Mouse (Mus musculus): ENCODE results near the gene Nav1. TPM values are rescaled to one million over a fixed set of nuclear protein-coding genes. Genes with fewer than 3 reads are reported as not detected.

Gene Nav1
- polyA plus RNA-seq, 1 experiment from 2014 or later: 23.7 TPM

DNA sequence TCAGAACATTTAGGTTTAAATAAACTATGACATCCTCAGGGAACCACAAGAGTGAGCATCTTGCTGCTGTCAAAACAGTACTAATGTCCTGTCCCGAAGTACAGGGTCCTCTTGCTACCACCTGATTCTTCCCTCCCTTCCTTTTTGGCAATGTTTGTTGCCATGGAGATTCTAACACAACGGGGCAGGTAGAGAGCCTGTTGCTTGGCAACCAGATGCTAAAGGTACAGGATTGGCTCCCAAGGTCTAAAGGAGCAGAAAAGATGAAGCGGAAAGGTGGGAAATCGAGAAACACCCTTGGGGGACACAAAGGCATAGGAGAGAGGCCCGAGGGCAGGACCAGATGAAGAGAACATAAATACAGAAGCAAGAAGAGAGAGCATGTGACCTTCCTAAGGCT is 17.6 kb upstream of the Nav1 start:
- Histone ChIP-seq H3K9ac (ENCODE audit: low read depth, low read length) (no peak overlapping the region), H3K4me3 (ENCODE audit: low read length) (no peak overlapping the region), H3K4me2 (replicated peaks; ENCODE audit: low read depth, low read length) (no peak overlapping the region), H3K9me3 (ENCODE audit: control insufficient read depth, low read length) (no peaks in the 10 kb centered on the region), H3K27me3 (ENCODE audit: control insufficient read depth, insufficient read depth, low read length) (no peaks in the 10 kb centered on the region), H3K27ac (ENCODE audit: low read depth, low read length) (no peak overlapping the region), H3K4me1 (ENCODE audit: control insufficient read depth, insufficient read depth, low read length) (peaks cover 14% of the 10 kb centered on the region), H3K36me3 (ENCODE audit: control insufficient read depth, insufficient read depth, low read length) (no peaks in the 10 kb centered on the region)
- 69% methylated on average over 5 of the region's 5 CpGs for WGBS
- ATAC-seq (ENCODE audit: low FRiP score, low TSS enrichment): no peak

GRCm38 (mm10) chr1:135623136-135623535 is 16.0 kb upstream of the Nav1 start:
- no peak for ATAC-seq (ENCODE audit: low FRiP score, low TSS enrichment)
- no peaks in the 10 kb centered on the region for H3K9me3 ChIP-seq (ENCODE audit: control insufficient read depth, low read length)
- H3K9ac ChIP-seq (ENCODE audit: low read depth, low read length): no peak overlapping the region
- no peak overlapping the region for H3K4me2 ChIP-seq (replicated peaks; ENCODE audit: low read depth, low read length)
- peaks cover 17% of the 10 kb centered on the region for H3K4me1 ChIP-seq (ENCODE audit: control insufficient read depth, insufficient read depth, low read length)
- no peaks in the 10 kb centered on the region for H3K36me3 ChIP-seq (ENCODE audit: control insufficient read depth, insufficient read depth, low read length)
- no peak overlapping the region for H3K27ac ChIP-seq (ENCODE audit: low read depth, low read length)
- WGBS: 92% methylated on average over 5 of the region's 5 CpGs
- H3K4me3 ChIP-seq (ENCODE audit: low read length): no peak overlapping the region
- no peaks in the 10 kb centered on the region for H3K27me3 ChIP-seq (ENCODE audit: control insufficient read depth, insufficient read depth, low read length)

DNA sequence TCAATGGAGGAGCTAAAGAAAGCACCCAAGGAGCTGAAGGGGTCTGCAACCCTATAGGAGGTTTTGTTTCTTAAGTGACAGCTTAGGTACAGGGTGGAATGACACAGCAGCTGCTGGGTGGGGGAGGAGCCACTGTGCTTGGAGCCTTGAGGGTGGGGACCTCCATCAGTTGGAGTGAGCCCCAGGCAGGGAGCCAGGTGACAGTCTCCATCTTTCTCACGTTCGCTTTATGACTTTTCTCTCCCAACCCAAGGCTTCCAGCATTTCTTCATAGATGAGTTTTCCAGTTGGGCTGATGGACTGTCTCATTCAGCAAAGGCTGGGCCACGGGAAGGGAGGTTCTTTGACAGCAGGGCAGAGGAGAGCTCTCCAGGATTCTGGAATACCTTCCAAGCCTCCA is 14.2 kb upstream of the Nav1 start:
- no peaks in the 10 kb centered on the region for H3K36me3 ChIP-seq (ENCODE audit: control insufficient read depth, insufficient read depth, low read length)
- H3K9ac ChIP-seq (ENCODE audit: low read depth, low read length): no peak overlapping the region
- peaks cover 17% of the 10 kb centered on the region for H3K4me1 ChIP-seq (ENCODE audit: control insufficient read depth, insufficient read depth, low read length)
- no peak for ATAC-seq (ENCODE audit: low FRiP score, low TSS enrichment)
- no peak overlapping the region for H3K4me3 ChIP-seq (ENCODE audit: low read length)
- H3K27ac ChIP-seq (ENCODE audit: low read depth, low read length): no peak overlapping the region
- H3K4me2 ChIP-seq (replicated peaks; ENCODE audit: low read depth, low read length): no peak overlapping the region
- no peaks in the 10 kb centered on the region for H3K27me3 ChIP-seq (ENCODE audit: control insufficient read depth, insufficient read depth, low read length)
- no peaks in the 10 kb centered on the region for H3K9me3 ChIP-seq (ENCODE audit: control insufficient read depth, low read length)
- WGBS: 43% methylated on average over 3 of the region's 3 CpGs

DNA sequence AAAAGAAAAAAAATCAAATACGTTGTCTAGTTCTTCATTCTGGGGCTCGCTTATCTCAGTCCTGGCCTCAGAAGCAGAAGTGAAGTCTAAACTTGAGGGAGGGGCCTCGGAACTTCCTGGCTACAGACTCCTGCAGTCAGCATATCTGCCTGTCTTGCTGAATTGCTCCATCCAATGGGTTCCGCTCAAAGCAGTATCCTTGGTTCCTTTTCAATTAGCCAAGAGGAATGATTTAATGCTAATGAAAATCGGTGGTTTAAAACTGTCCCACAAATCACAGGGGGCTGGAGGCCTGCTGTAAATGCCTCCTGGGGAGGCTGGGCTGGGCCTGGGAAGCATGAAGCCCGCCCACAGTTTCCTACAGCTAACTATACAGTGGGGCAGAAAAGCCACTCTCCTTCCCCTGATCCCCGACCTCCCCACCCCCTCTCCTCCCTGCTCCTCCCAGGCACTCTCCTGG is 12.9 kb upstream of the Nav1 start:
- no peaks in the 10 kb centered on the region for H3K36me3 ChIP-seq (ENCODE audit: control insufficient read depth, insufficient read depth, low read length)
- H3K4me1 ChIP-seq (ENCODE audit: control insufficient read depth, insufficient read depth, low read length): peaks cover 17% of the 10 kb centered on the region
- 4% methylated on average over 7 of the region's 7 CpGs for WGBS
- H3K4me3 ChIP-seq (ENCODE audit: low read length): no peak overlapping the region
- no peaks in the 10 kb centered on the region for H3K9me3 ChIP-seq (ENCODE audit: control insufficient read depth, low read length)
- no peak overlapping the region for H3K9ac ChIP-seq (ENCODE audit: low read depth, low read length)
- no peaks in the 10 kb centered on the region for H3K27me3 ChIP-seq (ENCODE audit: control insufficient read depth, insufficient read depth, low read length)
- no peak overlapping the region for H3K4me2 ChIP-seq (replicated peaks; ENCODE audit: low read depth, low read length)
- H3K27ac ChIP-seq (ENCODE audit: low read depth, low read length): no peak overlapping the region
- peak; percentile 86 for ATAC-seq (ENCODE audit: low FRiP score, low TSS enrichment)

- no peak overlapping the region for H3K4me2 ChIP-seq (replicated peaks; ENCODE audit: low read depth, low read length)
- H3K4me3 ChIP-seq (ENCODE audit: low read length): no peak overlapping the region
- peaks cover 17% of the 10 kb centered on the region for H3K4me1 ChIP-seq (ENCODE audit: control insufficient read depth, insufficient read depth, low read length)
- H3K27me3 ChIP-seq (ENCODE audit: control insufficient read depth, insufficient read depth, low read length): no peaks in the 10 kb centered on the region
- H3K36me3 ChIP-seq (ENCODE audit: control insufficient read depth, insufficient read depth, low read length): no peaks in the 10 kb centered on the region
- WGBS: 63% methylated on average over 7 of the region's 7 CpGs
- H3K27ac ChIP-seq (ENCODE audit: low read depth, low read length): no peak overlapping the region; the same call in 1 of the 2 replicates
- no peak for ATAC-seq (ENCODE audit: low FRiP score, low TSS enrichment)
- no peak overlapping the region for H3K9ac ChIP-seq (ENCODE audit: low read depth, low read length)
- no peaks in the 10 kb centered on the region for H3K9me3 ChIP-seq (ENCODE audit: control insufficient read depth, low read length)
Observed at GRCm38 (mm10) chr1:135619130-135619529, 12.0 kb upstream of the Nav1 start.

DNA sequence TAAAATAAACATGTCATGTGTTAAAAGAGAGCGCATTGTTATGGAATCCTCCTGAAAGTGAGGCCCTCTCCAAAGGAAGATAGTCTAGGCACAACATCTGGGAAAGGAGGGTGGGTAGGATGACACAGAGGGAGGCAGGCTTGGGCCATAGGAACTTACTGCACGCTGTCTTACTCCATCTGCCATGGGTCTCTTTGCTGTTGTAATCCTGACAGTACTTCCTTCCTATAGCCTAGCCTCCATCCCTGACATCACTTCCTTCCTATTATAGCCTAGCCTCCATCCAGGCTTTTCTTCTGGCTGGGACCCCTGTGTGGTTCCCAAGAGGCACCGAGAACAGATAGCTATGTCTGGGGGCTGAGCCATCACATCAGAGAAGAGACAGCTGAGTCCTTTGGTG is 10.2 kb upstream of the Nav1 start:
- Histone ChIP-seq H3K9ac (ENCODE audit: low read depth, low read length) (no peak overlapping the region), H3K36me3 (ENCODE audit: control insufficient read depth, insufficient read depth, low read length) (no peaks in the 10 kb centered on the region), H3K27ac (ENCODE audit: low read depth, low read length) (no peak overlapping the region), H3K4me1 (ENCODE audit: control insufficient read depth, insufficient read depth, low read length) (peaks cover 17% of the 10 kb centered on the region), H3K27me3 (ENCODE audit: control insufficient read depth, insufficient read depth, low read length) (no peaks in the 10 kb centered on the region), H3K4me3 (ENCODE audit: low read length) (no peak overlapping the region), H3K4me2 (replicated peaks; ENCODE audit: low read depth, low read length) (no peak overlapping the region), H3K9me3 (ENCODE audit: control insufficient read depth, low read length) (no peaks in the 10 kb centered on the region)
- no peak for ATAC-seq (ENCODE audit: low FRiP score, low TSS enrichment)
- 85% methylated on average over 3 of the region's 3 CpGs for WGBS

- Histone ChIP-seq H3K36me3 (ENCODE audit: control insufficient read depth, insufficient read depth, low read length) (no peaks in the 10 kb centered on the region), H3K4me1 (ENCODE audit: control insufficient read depth, insufficient read depth, low read length) (peaks cover 8% of the 10 kb centered on the region; the same call in 1 of the 2 replicates), H3K27ac (ENCODE audit: low read depth, low read length) (no peak overlapping the region), H3K9ac (ENCODE audit: low read depth, low read length) (no peak overlapping the region), H3K9me3 (ENCODE audit: control insufficient read depth, low read length) (no peaks in the 10 kb centered on the region), H3K27me3 (ENCODE audit: control insufficient read depth, insufficient read depth, low read length) (no peaks in the 10 kb centered on the region), H3K4me3 (ENCODE audit: low read length) (no peak overlapping the region), H3K4me2 (replicated peaks; ENCODE audit: low read depth, low read length) (no peak overlapping the region; the same call in 1 of the 2 replicates)
- 20% methylated on average over 20 of the region's 20 CpGs for WGBS
- peak; percentile 61 for ATAC-seq (ENCODE audit: low FRiP score, low TSS enrichment)
Observed at GRCm38 (mm10) chr1:135615715-135616641, 8.9 kb upstream of the Nav1 start.

DNA sequence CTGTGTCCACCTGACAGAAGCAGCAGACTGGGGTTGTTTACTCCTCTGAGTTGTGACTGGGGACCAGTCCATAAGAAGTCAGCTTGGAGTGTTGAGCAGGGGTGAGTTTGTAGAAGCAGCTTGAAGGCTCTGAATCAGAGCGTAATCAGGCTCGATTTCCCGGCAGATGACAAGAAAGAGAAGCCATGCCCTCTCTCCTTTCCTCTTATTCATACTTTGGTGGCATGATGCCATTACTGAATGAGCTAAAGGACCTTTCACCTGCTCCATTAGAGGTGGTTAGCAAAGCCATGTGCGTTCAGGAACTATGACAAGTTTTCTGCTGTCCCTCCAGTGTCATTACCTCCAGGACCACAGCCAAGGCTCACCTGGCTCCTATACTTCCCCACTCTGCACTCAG is 2.5 kb upstream of the Nav1 start:
- no peak for ATAC-seq (ENCODE audit: low FRiP score, low TSS enrichment)
- H3K36me3 ChIP-seq (ENCODE audit: control insufficient read depth, insufficient read depth, low read length): no peaks in the 10 kb centered on the region
- H3K9me3 ChIP-seq (ENCODE audit: control insufficient read depth, low read length): no peaks in the 10 kb centered on the region
- H3K4me3 ChIP-seq (ENCODE audit: low read length): no peak overlapping the region
- H3K4me1 ChIP-seq (ENCODE audit: control insufficient read depth, insufficient read depth, low read length): no peaks in the 10 kb centered on the region
- H3K27ac ChIP-seq (ENCODE audit: low read depth, low read length): no peak overlapping the region
- H3K27me3 ChIP-seq (ENCODE audit: control insufficient read depth, insufficient read depth, low read length): no peaks in the 10 kb centered on the region
- H3K4me2 ChIP-seq (replicated peaks; ENCODE audit: low read depth, low read length): no peak overlapping the region
- 88% methylated on average over 4 of the region's 4 CpGs for WGBS
- no peak overlapping the region for H3K9ac ChIP-seq (ENCODE audit: low read depth, low read length)

GRCm38 (mm10) chr1:135606355-135607015 is 610 bp downstream of the Nav1 start:
- H3K36me3 ChIP-seq (ENCODE audit: control insufficient read depth, insufficient read depth, low read length): no peaks in the 10 kb centered on the region
- H3K4me2 ChIP-seq (replicated peaks; ENCODE audit: low read depth, low read length): no peak overlapping the region
- H3K9me3 ChIP-seq (ENCODE audit: control insufficient read depth, low read length): no peaks in the 10 kb centered on the region
- H3K4me3 ChIP-seq (ENCODE audit: low read length): no peak overlapping the region
- H3K9ac ChIP-seq (ENCODE audit: low read depth, low read length): no peak overlapping the region
- no peaks in the 10 kb centered on the region for H3K4me1 ChIP-seq (ENCODE audit: control insufficient read depth, insufficient read depth, low read length)
- no peaks in the 10 kb centered on the region for H3K27me3 ChIP-seq (ENCODE audit: control insufficient read depth, insufficient read depth, low read length)
- WGBS: 89% methylated on average over 12 of the region's 12 CpGs
- no peak overlapping the region for H3K27ac ChIP-seq (ENCODE audit: low read depth, low read length)
- no peak for ATAC-seq (ENCODE audit: low FRiP score, low TSS enrichment)
